Mouse (Mus musculus): ENCODE data around the gene Snx21.

DNA sequence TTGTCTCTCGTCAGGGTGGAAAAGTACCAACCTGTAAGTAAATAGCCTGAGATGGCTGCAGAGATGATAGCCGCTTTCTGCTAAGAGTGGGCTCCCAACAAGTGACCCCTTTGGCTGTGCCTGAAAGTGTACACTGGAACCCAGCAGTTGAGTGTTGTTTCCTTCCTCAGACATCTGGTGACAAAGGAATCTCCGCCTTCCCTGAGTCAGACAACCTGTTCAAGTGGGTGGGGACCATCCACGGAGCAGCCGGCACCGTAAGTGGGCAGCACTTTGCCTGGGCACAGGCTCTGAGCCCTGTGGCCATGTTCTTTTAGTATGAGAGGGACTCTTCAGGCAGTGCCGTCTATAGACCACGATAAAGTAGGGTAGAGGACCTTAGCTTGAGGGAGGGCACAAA is 14.5 kb upstream of the Snx21 start:
- TF ChIP-seq CTCF (IDR thresholded peaks at IDR 0.05; ENCODE audit: low read depth) (no peak), EP300 (optimal IDR thresholded peaks at IDR 0.05) (no peak)
